Mouse (Mus musculus) erythroblast, adult 5-6 weeks (primary cell): Measurements from ENCODE around the gene Tdp2. TPM values are rescaled to one million over a fixed set of nuclear protein-coding genes. Genes with fewer than 3 reads are reported as not detected.

ENCODE experiments used
- ATAC-seq: replicated peaks from 2 replicates; pipeline ENCODE4 v1.8.0; 2016; ENCODE audit warnings: moderate number of reproducible peaks, mild to moderate bottlenecking, moderate TSS enrichment, inconsistent platforms; ENCODE audit not compliant: poor library complexity, low FRiP score, severe bottlenecking
- total RNA-seq, 2 experiments: library from RNA; stranded (forward) in 1 of 2; stranded (reverse) in 1 of 2; fragments of 150-400 nt in 1 of 2; fragments of 200-764, 138-1000 nt in 1 of 2; gene quantifications; 2 replicates each; pipeline versions ENCODE4 v1.2.3 to v1.2.4; 2015 to 2017; ENCODE audit warnings: low replicate concordance in 2 of 2

Tdp2 gene
- total RNA-seq (2015; ENCODE audit: low replicate concordance) (16.3 and 25.7 TPM in 2 replicates), total RNA-seq (2017; ENCODE audit: low replicate concordance) (16.3 and 17.6 TPM in 2 replicates)

- peak; percentile 90 for ATAC-seq
These were observed at the start of gene Tdp2, which contains the start of gene Acot13 for GRCm38 (mm10) chr13:24831353-24832130. Gene Tdp2 (plus strand): TSS chr13:24831679. Gene Acot13 (minus strand): TSS chr13:24831540.

- ATAC-seq = no peak
These were observed 49.6 kb upstream of the Tdp2 start for GRCm38 (mm10) chr13:24781916-24782315.

- no peak for ATAC-seq
These were observed 45.4 kb upstream of the Tdp2 start for GRCm38 (mm10) chr13:24786014-24786490.

DNA sequence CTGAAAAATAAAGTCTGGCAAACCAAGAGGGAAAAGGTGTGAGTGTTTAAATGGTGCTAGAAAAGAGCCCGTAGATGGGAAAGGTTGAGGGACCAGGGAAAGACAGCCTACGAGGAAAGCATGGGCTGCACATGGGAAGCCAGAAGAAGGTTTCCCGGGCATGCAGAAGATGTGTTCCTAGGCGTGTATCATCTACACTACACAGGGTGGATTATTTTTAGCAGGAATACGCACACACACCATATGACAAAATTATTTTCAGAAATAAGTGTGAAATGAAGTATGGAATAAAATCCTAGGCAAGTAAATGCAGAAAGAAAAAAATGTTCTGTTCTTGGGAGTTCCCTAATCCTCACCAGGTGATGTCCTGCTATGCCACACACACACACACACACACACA, 44.0 kb upstream of the Tdp2 start:
- no peak for ATAC-seq

- ATAC-seq = no peak
These were observed 40.1 kb upstream of the Tdp2 start for GRCm38 (mm10) chr13:24791349-24791748.

DNA sequence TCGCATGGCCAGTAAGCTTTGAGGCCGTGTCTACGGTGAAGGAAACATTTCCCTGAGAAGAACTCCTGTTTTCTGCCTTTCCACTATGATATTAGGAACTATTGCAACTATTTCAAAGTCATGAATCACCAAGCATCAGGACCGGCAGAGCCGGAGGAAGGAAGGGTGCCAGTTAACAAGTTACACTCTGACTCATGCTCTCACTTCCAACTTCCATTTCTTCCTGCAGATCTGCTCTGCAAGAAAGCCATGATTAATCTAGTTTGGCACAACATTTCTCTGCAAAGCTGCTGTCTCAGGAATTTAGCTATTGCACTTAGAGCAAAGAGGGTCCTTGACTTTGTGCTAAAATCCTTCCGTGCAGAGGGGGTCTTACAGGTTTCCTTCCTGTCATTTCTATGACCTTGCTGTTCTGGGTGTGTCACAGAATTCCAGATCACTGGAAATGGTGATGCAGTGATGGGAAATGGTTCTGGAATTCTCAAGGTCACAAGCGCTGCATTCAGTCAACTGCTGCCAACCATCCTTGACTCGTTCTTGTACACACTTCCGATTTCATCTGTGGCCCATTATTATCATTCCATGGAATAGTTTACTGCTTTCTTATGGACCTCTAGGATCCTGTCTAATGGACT, 39.0 kb upstream of the Tdp2 start:
- ATAC-seq = no peak

DNA sequence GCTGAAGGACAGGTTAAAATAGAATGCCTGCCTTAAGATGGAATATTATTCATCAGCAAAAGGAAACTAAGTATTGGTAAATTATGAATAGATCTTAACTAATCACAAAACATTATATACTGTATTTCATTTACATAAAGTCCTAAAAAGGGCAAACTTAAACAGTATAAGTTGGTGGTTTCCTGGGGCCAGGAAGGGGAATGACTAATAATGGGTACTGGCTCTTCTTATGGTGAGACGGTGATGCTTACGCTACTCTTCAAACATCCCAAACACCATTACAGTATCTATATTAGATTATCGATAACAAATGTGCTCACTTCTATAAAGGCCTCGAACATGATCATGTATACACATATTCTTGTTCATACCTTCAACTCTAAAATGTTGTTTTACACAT, 32.8 kb upstream of the Tdp2 start:
- ATAC-seq = no peak

DNA sequence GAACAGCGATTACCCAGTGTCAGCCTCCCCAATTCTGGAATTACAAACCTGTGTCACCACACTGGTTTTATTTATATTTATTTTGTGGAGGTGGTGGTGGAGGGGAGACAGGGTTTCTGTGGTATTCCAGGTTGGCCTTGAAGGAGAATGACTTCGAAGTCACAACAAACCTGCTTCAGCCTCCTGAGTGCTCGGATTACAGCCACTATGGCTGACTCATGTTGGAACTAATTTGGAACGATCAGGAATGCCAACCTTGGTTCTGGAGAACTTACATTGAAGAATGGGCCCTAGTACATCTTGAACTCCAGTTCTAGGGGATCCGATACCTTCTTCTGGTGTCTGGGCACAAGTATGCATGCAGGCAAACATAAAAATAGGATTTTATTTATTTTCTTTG, 32.1 kb upstream of the Tdp2 start:
- ATAC-seq = no peak

DNA sequence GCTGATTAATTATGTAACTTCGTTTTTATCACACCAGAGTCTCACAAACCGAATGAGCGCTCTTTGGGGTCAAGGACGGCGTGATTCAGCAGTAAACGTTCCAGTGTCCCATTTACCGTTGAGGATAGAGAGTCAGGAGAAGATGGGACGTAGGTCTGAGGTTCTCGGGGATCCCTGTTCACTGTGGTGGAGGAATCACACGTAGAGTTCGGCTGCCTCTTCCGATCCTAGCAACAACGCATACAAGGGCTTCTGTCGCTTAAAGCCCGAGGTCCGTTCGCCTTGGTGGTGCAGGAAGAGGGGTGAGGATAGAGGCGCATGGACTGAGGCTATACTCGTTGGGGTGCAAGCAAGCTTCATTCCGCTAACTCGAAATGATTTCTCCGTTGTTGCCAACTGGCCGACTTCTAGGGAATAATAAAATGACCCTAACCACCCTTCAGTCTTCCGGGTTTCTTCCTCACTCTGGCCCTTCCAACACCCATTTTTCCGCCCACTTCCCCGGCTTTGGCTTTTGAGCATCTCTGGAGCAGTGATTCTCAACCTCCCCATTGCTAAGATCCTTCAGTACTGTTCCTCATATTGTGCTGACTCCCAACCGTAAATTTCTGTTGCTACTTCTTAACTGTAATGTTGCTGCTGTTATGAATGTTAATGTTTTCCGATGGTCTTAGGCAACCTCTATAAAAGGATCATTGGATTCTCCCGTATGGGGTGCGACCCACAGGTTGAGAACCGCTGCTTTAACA, 31.4 kb upstream of the Tdp2 start:
- ATAC-seq = peak; percentile 54

- peak; percentile 86 for ATAC-seq
These were observed 30.7 kb upstream of the Tdp2 start for GRCm38 (mm10) chr13:24800674-24801307.

GRCm38 (mm10) chr13:24801308-24801921, 30.1 kb upstream of the Tdp2 start, which contains the start of gene BC005537:
Gene BC005537 (plus strand): TSS chr13:24801657.
- 0 out of 2 replicates have a peak, but pooled peaks have one; percentile 7 for ATAC-seq

- ATAC-seq = peak; percentile 61
These were observed 29.3 kb upstream of the Tdp2 start for GRCm38 (mm10) chr13:24802131-24802691.

DNA sequence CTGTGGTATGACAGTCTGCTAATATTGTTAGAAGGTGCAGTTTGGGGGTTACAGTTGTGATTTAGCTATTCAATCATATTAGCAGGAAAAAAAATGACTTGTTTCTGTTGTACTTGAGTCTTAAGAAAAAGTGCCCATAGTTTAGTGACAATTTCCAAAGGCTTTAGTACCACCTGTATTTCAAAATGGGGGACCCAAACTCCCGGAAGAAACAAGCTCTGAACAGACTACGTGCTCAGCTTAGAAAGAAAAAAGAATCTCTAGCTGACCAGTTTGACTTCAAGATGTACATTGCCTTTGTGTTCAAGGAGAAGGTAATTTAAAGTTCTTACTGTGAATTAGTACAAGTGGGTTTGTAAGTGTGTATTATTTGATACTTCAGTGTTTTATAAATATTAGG, 28.3 kb upstream of the Tdp2 start:
- no peak for ATAC-seq

GRCm38 (mm10) chr13:24806079-24806478, 25.4 kb upstream of the Tdp2 start:
- ATAC-seq = no peak

GRCm38 (mm10) chr13:24812521-24812920, 19.0 kb upstream of the Tdp2 start:
- ATAC-seq = no peak

DNA sequence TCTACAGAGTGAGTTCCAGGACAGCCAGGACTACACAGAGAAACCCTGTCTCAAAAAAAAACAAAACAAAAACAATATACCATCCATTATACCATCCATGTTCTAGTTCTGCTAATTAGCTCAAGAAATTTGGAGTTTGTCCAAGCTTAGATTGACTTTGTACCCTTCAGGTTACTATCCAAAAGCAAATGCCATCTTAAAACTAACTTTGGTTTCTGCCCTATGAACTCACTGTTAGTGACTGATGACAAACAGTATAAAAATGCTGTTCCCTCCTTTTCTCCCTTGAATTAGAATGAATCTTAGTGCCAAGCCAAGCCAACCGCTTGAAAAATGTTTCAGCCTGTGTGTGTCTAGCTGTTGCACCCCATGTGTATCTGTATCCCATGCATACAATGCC, 16.9 kb upstream of the Tdp2 start:
- ATAC-seq = no peak

DNA sequence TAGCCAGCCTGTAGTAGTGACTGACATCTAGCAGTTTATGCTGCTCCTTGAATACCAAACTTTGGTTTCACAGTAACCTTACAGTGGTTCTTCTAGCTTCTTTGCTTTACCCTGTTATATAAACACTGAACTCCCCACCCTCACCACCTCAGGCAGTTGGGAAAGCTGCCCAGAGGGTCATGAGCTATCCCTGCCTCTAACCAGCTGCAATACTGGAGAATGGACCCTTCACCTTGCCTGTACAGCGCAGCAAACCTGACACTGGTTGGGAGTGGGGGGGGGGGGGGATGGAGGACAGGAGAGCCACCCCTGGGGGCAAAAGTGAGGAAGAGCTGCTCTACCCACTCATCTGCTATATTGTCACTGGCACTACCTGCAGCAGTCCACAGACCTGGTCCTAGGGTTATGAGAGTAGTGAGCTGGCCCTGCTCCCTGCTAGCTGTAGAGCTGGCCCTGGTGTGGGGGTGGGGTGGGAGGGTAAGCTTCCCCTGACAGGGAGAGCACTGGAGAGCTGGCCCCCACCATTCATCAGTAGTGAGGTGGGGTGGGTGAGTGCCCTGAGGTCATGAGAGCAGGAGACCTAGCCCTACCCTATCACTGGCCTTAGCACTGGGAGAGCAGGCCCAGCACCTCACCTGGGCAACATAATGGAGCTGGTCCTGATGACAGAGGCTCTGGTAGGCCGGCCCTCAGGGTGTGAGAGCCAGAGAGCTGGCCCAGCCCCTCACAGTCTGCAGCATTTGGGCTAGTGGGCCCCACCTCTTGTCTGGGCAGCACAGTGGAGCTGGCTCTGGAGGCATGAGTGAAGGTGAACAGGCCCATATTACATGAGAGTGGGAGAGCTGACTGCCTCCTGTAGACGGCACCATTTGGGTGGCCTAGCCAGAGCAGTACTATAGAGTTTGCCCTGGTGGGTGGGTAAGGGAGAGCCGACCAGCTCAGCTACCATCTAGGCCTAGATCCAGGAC, 15.1 kb upstream of the Tdp2 start:
- ATAC-seq = peak; percentile 58; the same call in 1 of the 2 replicates

GRCm38 (mm10) chr13:24819931-24820330, 11.5 kb upstream of the Tdp2 start:
- no peak for ATAC-seq
